Mouse (Mus musculus) MEL (cell line): ENCODE measurements around the gene Csnk2a2. TPM values are rescaled to one million over a fixed set of nuclear protein-coding genes. Genes with fewer than 3 reads are reported as not detected.

ENCODE experiments used
- DNase-seq: peaks from one replicate; pipeline ENCODE4 v3.0.0; 2011; ENCODE audit warnings: low read depth, low spot score
- H3K27ac ChIP-seq: 2 replicates; pipeline ENCODE4 v1.5.1; 2012; ENCODE audit warnings: low read depth, mild to moderate bottlenecking, control low read depth, low read length, moderate library complexity; ENCODE audit not compliant: control insufficient read depth
- H3K27me3 ChIP-seq, 2 experiments: fragments of 150-350 bp in 1 of 2; sonication (generic) in 1 of 2; 2 replicates each; pipeline ENCODE4 v1.6.1; 2012; ENCODE audit warnings: low read length in 2 of 2, mild to moderate bottlenecking in 2 of 2, improper control_type of control experiment in 1 of 2, moderate library complexity in 1 of 2; ENCODE audit not compliant: insufficient read depth in 2 of 2, control insufficient read depth in 1 of 2
- H3K36me3 ChIP-seq, 2 experiments: 2 replicates each; pipeline ENCODE4 v1.6.1; 2012 to 2014; ENCODE audit warnings: low read length in 2 of 2, improper control_type of control experiment in 1 of 2, inconsistent platforms in 1 of 2, mild to moderate bottlenecking in 1 of 2; ENCODE audit not compliant: insufficient read depth in 2 of 2, control insufficient read depth in 1 of 2
- H3K4me1 ChIP-seq, 2 experiments: fragments of 150-350 bp in 1 of 2; sonication (generic) in 1 of 2; 2 replicates each; pipeline ENCODE4 v1.6.1; 2012; ENCODE audit warnings: low read length in 2 of 2, improper control_type of control experiment in 1 of 2, mild to moderate bottlenecking in 1 of 2; ENCODE audit not compliant: insufficient read depth in 2 of 2, control insufficient read depth in 1 of 2
- H3K4me3 ChIP-seq, 2 experiments: fragments of 150-350 bp in 1 of 2; sonication (generic) in 1 of 2; 2 replicates each; pipeline ENCODE4 v1.5.1; 2012; ENCODE audit warnings: low read depth in 2 of 2, low read length in 2 of 2, mild to moderate bottlenecking in 2 of 2, moderate library complexity in 2 of 2, control low read depth in 1 of 2, improper control_type of control experiment in 1 of 2; ENCODE audit not compliant: control insufficient read depth in 1 of 2, insufficient read depth in 1 of 2
- H3K79me2 ChIP-seq: 2 replicates; pipeline ENCODE4 v1.6.1; 2012; ENCODE audit warnings: mild to moderate bottlenecking, low read length, moderate library complexity; ENCODE audit not compliant: control insufficient read depth, poor library complexity, insufficient read depth
- H3K9ac ChIP-seq: 2 replicates; pipeline ENCODE4 v1.6.1; 2012; ENCODE audit warnings: low read depth, mild to moderate bottlenecking, control low read depth, low read length, moderate library complexity; ENCODE audit not compliant: control insufficient read depth, poor library complexity, severe bottlenecking
- H3K9me3 ChIP-seq: fragments of 150-350 bp; sonication (generic); replicated peaks from 2 replicates; pipeline ENCODE4 v1.6.1; 2012; ENCODE audit warnings: mild to moderate bottlenecking, low read length, improper control_type of control experiment, moderate library complexity; ENCODE audit not compliant: insufficient read depth
- CHD1 ChIP-seq: IDR thresholded peaks from 2 replicates; pipeline ENCODE4 v1.6.1; 2012; ENCODE audit warnings: low read depth, mild to moderate bottlenecking, inconsistent platforms, low read length, improper control_type of control experiment
- GATA1 ChIP-seq: IDR thresholded peaks from 2 replicates; pipeline ENCODE4 v1.6.1; 2011; ENCODE audit warnings: low read depth, low read length, improper control_type of control experiment
- HCFC1 ChIP-seq: IDR thresholded peaks from 2 replicates; pipeline ENCODE4 v1.6.1; 2012; ENCODE audit warnings: low read depth, mild to moderate bottlenecking, inconsistent platforms, low read length, improper control_type of control experiment, moderate library complexity
- KAT2A ChIP-seq: conservative IDR thresholded peaks from 2 replicates; pipeline ENCODE4 v1.6.1; 2012; ENCODE audit warnings: low read depth, low read length, improper control_type of control experiment, inconsistent platforms
- MEF2A ChIP-seq: IDR thresholded peaks from 2 replicates; pipeline ENCODE4 v1.6.1; 2014; ENCODE audit warnings: low read depth, mild to moderate bottlenecking, inconsistent platforms, low read length, improper control_type of control experiment; ENCODE audit not compliant: poor library complexity, insufficient replicate concordance, severe bottlenecking; ENCODE audit errors: extremely low read depth
- MXI1 ChIP-seq: IDR thresholded peaks from 2 replicates; pipeline ENCODE4 v1.6.1; 2011; ENCODE audit warnings: mild to moderate bottlenecking, low read depth, low read length, improper control_type of control experiment
- POLR2AphosphoS5 ChIP-seq: IDR thresholded peaks from 2 replicates; pipeline ENCODE4 v1.6.1; 2012; ENCODE audit warnings: low read depth, borderline replicate concordance, mild to moderate bottlenecking, inconsistent platforms, low read length, moderate library complexity, mixed read lengths
- RAD21 ChIP-seq: IDR thresholded peaks from 2 replicates; pipeline ENCODE4 v1.6.1; 2011; ENCODE audit warnings: mild to moderate bottlenecking, low read depth, low read length, improper control_type of control experiment
- RCOR1 ChIP-seq: IDR thresholded peaks from 2 replicates; pipeline ENCODE4 v1.6.1; 2012; ENCODE audit warnings: low read depth, mild to moderate bottlenecking, inconsistent platforms, low read length, improper control_type of control experiment
- SIN3A ChIP-seq: IDR thresholded peaks from 2 replicates; pipeline ENCODE4 v1.6.1; 2012; ENCODE audit warnings: low read length, improper control_type of control experiment, inconsistent platforms
- TAL1 ChIP-seq: IDR thresholded peaks from 2 replicates; pipeline ENCODE4 v1.6.1; 2012; ENCODE audit warnings: mild to moderate bottlenecking, inconsistent platforms, low read length, moderate library complexity, mixed read lengths
- UBTF ChIP-seq: IDR thresholded peaks from 2 replicates; pipeline ENCODE4 v1.6.1; 2012; ENCODE audit warnings: low read depth, mild to moderate bottlenecking, inconsistent platforms, low read length, improper control_type of control experiment, moderate library complexity, borderline replicate concordance; ENCODE audit not compliant: insufficient read depth
- USF1 ChIP-seq: IDR thresholded peaks from 2 replicates; pipeline ENCODE4 v1.6.1; 2014; ENCODE audit warnings: low read depth, mild to moderate bottlenecking, inconsistent platforms, low read length, improper control_type of control experiment, moderate library complexity
- ZMIZ1 ChIP-seq: IDR thresholded peaks from 2 replicates; pipeline ENCODE4 v1.6.1; 2012; ENCODE audit warnings: low read depth, mild to moderate bottlenecking, inconsistent platforms, low read length, improper control_type of control experiment, moderate library complexity
- polyA plus RNA-seq, 2 experiments: library from polyadenylated mRNA; stranded (reverse) in 1 of 2; unstranded in 1 of 2; fragments of >175 nt in 1 of 2; fragments of >200 nt in 1 of 2; gene quantifications; 2 replicates each; pipeline versions ENCODE4 v1.2.1 to v1.2.4; 2012; ENCODE audit warnings: low replicate concordance in 2 of 2, low read depth in 1 of 2; ENCODE audit not compliant: insufficient read length in 2 of 2, insufficient read depth in 1 of 2, missing spikeins in 1 of 2
- total RNA-seq: library from RNA; depleted of rRNA; stranded (reverse); fragments of 300-350 nt; gene quantifications from 2 replicates; pipeline ENCODE4 v1.2.3, GENCODE M21; 2012

Gene Csnk2a2
- total and polyA plus RNA-seq, 3 experiments: 44.0 to 121 TPM; not detected in 1

DNA sequence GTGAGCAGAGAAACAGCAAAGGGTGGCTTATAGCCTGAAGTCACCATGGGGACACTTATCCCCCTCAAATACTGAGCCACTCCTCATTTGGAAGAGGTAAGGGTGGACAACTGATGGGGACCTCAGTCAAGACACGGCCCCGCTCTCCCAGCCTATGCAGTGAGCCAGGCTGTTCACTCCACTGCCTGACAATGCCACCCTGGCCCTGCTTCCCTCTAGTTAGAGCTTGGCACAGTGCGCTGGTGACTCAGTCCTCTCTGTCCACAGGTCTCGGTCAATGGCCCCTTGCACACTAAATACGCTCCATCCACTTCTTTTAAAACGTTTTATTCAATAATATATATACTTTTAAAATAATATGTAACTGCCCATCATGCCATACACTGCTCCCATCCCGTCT is 42.2 kb downstream of the Csnk2a2 start:
- no peaks in the 10 kb centered on the region for H3K27me3 ChIP-seq
- no peak overlapping the region for H3K27ac ChIP-seq
- no peak overlapping the region for H3K9ac ChIP-seq
- no peak overlapping the region for H3K4me3 ChIP-seq
- H3K36me3 ChIP-seq: peaks cover 0 to 4% of the 10 kb centered on the region in 2 experiments; a peak in 2 of 4 replicates
- TF ChIP-seq MXI1 (no peak), RAD21 (no peak), USF1 (no peak), MEF2A (no peak), ZMIZ1 (no peak), HCFC1 (no peak), UBTF (no peak)
- no peaks in the 10 kb centered on the region for H3K79me2 ChIP-seq
- no peak for DNase-seq
- H3K9me3 ChIP-seq: no peaks in the 10 kb centered on the region
- no peaks in the 10 kb centered on the region; a peak in 1 of 4 replicates for H3K4me1 ChIP-seq

DNA sequence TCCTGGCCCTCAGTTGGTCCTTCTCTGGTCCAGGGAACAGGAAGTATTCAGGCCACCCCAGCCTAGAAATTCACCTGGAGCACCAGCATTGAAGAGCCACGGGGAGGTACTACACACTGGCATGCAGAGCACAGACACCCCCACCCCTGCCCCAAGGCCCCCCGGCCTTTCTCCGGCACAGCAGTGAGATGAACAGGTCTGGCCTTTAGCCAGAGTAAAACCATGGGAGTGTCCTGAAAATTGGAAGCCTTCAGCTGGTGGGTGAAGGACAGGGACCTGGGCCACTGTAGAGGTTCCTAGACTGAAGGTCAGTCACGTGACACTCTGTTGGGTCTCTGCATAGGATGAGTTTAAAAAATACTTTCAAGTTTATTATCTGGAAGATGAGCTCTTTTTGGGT is 44.8 kb downstream of the Csnk2a2 start:
- Histone ChIP-seq H3K36me3 (peaks cover 0 to 17% of the 10 kb centered on the region in 2 experiments; a peak in 2 of 4 replicates), H3K4me1 (peaks cover 16% of the 10 kb centered on the region in 2 experiments), H3K27me3 (no peaks in the 10 kb centered on the region), H3K4me3 (no peak overlapping the region), H3K27ac (no peak overlapping the region), H3K9me3 (no peaks in the 10 kb centered on the region), H3K9ac (no peak overlapping the region), H3K79me2 (no peaks in the 10 kb centered on the region)
- no peak for DNase-seq
- TF ChIP-seq POLR2AphosphoS5 (no peak), SIN3A (no peak), GATA1 (no peak), KAT2A (no peak), TAL1 (no peak), USF1 (no peak)

DNA sequence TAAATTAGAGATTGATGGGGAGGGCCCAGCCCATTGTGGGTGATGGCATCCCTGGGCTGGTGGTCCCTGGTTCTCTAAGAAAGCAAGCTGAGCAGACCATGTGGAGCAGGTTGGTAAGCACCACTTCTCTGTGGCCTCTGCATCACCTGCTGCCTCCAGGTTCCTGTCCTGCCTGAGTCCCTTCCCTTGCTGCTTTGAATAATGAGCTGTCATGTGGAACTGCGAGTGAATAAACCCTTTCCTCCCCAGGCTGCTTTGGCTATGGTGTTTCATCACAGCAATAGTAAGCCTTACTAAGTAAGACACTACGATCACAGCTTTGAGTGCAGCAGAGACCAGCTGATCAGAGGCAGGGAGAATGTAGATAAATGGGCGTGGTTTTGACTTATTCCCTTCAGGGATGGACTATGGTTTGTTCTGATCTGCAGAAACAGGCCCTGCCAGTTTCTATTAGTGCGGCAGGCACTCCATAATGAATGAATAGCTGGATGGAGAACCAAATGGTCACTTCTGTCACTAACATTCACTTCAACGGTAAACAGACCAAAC is 48.3 kb downstream of the Csnk2a2 start:
- H3K4me3 ChIP-seq: no peak overlapping the region
- no peaks in the 10 kb centered on the region for H3K9me3 ChIP-seq
- H3K36me3 ChIP-seq: peaks cover 0 to 34% of the 10 kb centered on the region in 2 experiments; a peak in 2 of 4 replicates
- no peak overlapping the region for H3K9ac ChIP-seq
- no peak overlapping the region for H3K27ac ChIP-seq
- TF ChIP-seq CHD1 (no peak), RCOR1 (no peak), SIN3A (peak; percentile 62)
- DNase-seq: peak; percentile 36
- no peaks in the 10 kb centered on the region for H3K27me3 ChIP-seq
- no peaks in the 10 kb centered on the region for H3K79me2 ChIP-seq
- H3K4me1 ChIP-seq: peaks cover 26 to 39% of the 10 kb centered on the region in 2 experiments
